Mouse (Mus musculus): ENCODE measurements around the gene Mgea5. TPM values are rescaled to one million over a fixed set of nuclear protein-coding genes. Genes with fewer than 3 reads are reported as not detected.

Mgea5 gene
- polyA plus RNA-seq (2014; fragmentation: Illumina TruSeq; extraction: RNeasy Lipid Tissue Mini Kit (QIAGEN cat#74804); ENCODE audit: low read depth, low replicate concordance) = 82.5 TPM

DNA sequence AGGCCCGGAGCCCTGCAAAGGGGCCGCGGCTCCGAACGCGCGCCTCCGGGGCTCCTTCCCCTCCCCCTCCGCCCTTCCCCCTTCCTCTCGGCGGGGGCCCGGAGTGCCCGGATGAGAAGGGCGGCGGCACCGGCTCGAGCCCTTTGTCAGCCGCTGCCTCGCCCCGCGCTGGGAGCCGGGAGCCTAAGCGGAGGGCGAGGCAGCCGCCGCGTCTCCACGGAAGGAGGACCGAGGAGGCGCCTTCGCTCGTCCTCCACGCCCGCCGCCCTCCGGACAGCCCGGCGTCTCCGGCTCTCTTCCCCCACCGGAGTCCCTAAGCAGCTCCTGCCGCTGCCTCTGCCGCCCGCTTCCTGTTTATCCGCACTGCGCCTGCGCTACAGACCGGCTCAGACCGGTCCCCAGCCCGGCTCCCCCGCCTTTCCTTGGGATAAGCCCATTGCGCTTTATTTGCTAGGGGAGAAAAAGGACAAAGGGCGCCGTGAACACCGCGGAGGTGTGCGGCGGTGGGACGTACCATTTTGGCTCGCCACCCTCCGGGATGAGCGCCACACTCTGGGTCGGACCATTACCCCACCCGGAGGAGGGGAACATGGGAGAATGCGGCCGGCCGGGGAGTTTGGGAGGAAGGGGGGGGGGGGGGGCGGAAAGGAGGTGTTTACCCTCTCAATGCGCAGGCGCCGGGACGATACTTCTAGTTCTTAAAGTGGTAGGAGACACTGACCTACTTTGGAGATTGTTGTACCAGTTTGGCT, at the start of gene Mgea5:
Gene Mgea5 (minus strand): TSS at position 657 of the 752 bp plus-strand sequence.

DNA sequence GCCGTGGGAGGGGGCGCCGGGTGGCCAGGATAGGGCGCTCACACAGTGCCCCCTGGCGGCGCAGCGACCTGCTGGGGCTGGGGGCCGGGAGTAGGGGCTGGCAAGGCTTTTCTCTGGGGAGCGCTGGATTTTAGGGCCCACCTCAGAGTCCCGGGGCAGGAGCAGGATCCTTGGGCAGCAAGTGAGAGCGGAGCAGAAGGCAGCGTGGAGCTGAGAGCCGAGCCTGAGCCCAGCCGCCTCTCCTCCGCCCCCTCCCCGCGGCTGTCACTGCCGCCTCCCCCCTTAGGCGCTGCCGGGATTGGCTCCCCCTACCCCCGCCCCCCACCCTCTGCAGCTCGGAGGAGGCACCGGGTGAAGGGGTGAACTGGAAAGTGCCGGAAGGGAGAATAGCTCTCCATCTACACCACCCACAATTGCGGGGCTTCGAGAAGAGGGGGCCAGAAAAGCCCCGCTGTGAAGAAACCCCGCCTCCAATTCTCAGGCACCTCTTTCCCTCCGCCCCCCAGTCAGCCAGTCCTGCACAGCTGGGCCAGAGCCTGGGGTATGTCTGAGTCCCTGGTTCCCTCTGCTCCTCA, 32.3 kb upstream of the Mgea5 start, which contains the start of gene Kcnip2:
Gene Kcnip2 (minus strand): TSS at position 231 of the 575 bp plus-strand sequence.

DNA sequence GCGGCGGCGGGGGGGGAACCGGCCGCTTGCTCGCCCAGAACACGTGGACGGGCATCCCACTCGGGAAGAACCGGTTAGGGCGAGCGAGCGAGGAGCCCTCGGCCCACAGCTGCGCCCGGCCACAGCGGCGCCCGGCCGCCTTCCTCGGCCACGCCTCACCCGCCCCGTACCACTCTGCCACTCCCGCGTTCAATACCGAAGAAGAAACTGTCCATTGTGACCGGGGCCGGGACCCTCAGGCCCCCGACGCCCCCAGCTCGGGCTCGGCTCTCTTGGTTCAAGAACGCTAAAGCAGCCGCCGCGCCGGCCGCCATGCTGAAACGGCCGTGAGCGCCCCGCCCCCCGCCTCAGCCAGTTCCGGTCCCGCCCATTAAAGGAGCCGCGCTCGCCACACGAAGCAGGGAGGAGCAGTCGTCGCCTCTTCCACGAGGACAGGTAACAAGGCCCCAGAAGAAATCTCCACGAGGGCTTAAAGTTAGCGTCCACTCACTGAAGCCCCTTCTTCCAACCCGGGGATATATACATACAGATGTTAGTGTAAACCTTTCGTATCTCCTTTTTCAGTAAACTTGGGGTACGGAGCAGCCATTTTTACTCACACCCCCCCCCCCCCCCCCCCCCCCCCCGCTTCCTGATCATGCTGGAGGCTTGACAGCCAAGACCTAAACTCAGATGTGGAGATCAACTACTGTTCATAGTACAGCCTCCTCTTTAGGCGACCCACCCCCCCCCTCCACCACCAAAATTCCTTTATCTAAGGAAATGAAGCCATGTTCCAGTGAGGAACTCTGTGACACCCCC, 34.2 kb downstream of the Mgea5 start, which contains the start of gene Npm3:
Gene Npm3 (minus strand): TSS at position 349 of the 801 bp plus-strand sequence.

DNA sequence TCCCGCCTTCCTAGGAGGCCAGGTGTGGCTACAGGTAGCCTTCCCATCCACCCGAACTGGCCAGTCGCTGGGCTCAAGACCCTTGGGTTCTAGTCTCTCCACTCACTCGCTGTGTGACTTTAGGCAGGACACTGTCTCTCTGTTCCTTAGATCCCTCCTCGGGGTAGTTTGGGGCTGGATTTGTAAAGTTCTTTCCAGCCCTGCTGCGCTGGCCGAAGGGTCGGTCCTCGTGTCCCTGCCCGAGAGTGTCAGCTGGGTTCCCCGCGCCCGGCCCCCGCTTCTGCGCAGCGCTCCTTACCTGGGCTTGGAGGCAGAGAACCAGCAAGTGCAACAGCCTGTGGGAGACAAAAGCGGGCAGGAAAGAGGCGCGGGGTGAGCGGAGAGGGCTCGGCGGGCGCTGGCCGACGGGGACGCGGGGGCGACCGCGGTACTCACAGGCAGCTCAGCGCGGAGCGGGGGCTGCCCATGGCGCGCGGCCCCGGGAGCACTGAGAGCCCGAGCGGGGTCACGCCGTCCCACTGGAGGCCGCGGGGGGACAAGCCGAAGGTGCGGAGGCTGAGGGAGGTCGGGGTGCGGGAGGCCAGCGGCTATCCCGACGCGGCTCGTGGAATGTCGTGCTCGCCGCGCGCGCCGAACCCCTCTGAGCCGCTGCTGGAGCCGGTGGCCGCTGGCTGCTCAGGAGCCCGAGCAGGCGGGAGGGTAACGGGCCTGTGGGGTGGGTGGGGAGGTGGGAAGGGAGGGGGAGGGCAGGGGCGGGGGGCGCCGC, 41.2 kb downstream of the Mgea5 start, which contains the start of gene Fgf8:
Gene Fgf8 (minus strand): TSS at position 698 of the 766 bp plus-strand sequence.

Other genes starting within 250 kb of the Mgea5 start
- 12.3 TPM for gene Poll, start 223.3 kb downstream of the Mgea5 start, polyA plus RNA-seq (2014; fragmentation: Illumina TruSeq; extraction: RNeasy Lipid Tissue Mini Kit (QIAGEN cat#74804); ENCODE audit: low read depth, low replicate concordance)
- 14.5 TPM for gene Gm17018, start 223.2 kb downstream of the Mgea5 start, polyA plus RNA-seq (2014; fragmentation: Illumina TruSeq; extraction: RNeasy Lipid Tissue Mini Kit (QIAGEN cat#74804); ENCODE audit: low read depth, low replicate concordance)
- gene Fbxw4, start 123.5 kb downstream of the Mgea5 start, polyA plus RNA-seq (2014; fragmentation: Illumina TruSeq; extraction: RNeasy Lipid Tissue Mini Kit (QIAGEN cat#74804); ENCODE audit: low read depth, low replicate concordance) = 28.8 TPM
- not detected for gene Fgf8, start 40.9 kb downstream of the Mgea5 start, polyA plus RNA-seq (2014; fragmentation: Illumina TruSeq; extraction: RNeasy Lipid Tissue Mini Kit (QIAGEN cat#74804); ENCODE audit: low read depth, low replicate concordance)
- 35.8 TPM for gene Npm3, start 34.2 kb downstream of the Mgea5 start, polyA plus RNA-seq (2014; fragmentation: Illumina TruSeq; extraction: RNeasy Lipid Tissue Mini Kit (QIAGEN cat#74804); ENCODE audit: low read depth, low replicate concordance)
- gene Kcnip2, start 32.2 kb upstream of the Mgea5 start, polyA plus RNA-seq (2014; fragmentation: Illumina TruSeq; extraction: RNeasy Lipid Tissue Mini Kit (QIAGEN cat#74804); ENCODE audit: low read depth, low replicate concordance) = 206 TPM
- 14.7 TPM for gene Armh3, start 214.7 kb upstream of the Mgea5 start, polyA plus RNA-seq (2014; fragmentation: Illumina TruSeq; extraction: RNeasy Lipid Tissue Mini Kit (QIAGEN cat#74804); ENCODE audit: low read depth, low replicate concordance)
- gene Hps6, start 219.7 kb upstream of the Mgea5 start, polyA plus RNA-seq (2014; fragmentation: Illumina TruSeq; extraction: RNeasy Lipid Tissue Mini Kit (QIAGEN cat#74804); ENCODE audit: low read depth, low replicate concordance) = 4.0 TPM

Measured in heart, adult 10 weeks (tissue).